Mouse (Mus musculus) cerebral cortex, adult 2 months (tissue): ENCODE results near the gene Ccr7.

ENCODE experiments used
- WGBS: fragments of 180-500 bp; shearing (Covaris S2); methylation state at CpG from one replicate; pipeline ENCODE4 v1.1.7; 2018; 5-methylcytosine and 5-hydroxymethylcytosine counted together

Ccr7 gene

DNA sequence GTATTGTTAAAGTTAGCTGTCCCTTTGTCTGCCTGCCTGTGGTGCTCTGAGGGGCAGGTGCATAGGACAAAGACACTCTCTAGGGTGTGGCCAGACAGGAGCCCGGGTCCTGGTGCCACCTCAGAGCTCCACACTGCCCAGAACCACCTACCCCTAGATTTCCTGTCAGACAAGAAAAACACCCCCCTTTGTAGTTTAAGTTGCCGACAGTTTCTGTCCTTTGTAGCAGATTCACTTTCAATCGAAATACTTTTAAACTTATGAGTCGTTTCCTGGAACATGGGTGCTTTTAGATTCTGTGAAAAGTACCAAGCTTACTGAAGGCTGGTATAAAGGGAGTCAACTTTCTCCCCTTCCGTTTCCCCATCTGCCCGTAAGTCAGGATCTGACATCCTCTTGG lies 38.9 kb downstream of the Ccr7 start:
- WGBS: 57% methylated on average over 6 of the region's 6 CpGs

- WGBS: 22% methylated on average over 3 of the region's 3 CpGs
Measured at GRCm38 (mm10) chr11:99113111-99113510, 41.8 kb downstream of the Ccr7 start.

DNA sequence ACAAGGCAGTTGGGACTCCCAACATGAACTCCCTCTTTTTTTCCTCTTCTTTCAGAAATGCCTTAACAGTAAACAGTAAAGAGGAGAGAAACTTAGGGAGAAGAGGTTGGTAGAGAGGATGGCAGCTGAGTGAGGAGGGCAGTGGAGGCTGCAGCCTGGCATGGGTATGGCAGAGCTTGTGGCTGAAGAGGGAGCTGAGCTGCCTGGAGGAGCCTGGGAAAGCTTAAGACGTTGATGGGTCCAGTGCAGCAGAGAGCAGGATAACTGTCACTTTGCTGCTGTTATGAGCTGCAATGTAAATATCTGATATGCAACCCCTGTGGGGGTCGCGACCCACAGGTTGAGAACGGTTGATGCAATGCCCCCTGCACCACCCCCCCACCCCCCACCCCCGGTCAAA lies 42.2 kb downstream of the Ccr7 start:
- 40% methylated on average over 5 of the region's 5 CpGs for WGBS

GRCm38 (mm10) chr11:99111631-99112030 lies 43.2 kb downstream of the Ccr7 start:
- 53% methylated on average over 7 of the region's 7 CpGs for WGBS

DNA sequence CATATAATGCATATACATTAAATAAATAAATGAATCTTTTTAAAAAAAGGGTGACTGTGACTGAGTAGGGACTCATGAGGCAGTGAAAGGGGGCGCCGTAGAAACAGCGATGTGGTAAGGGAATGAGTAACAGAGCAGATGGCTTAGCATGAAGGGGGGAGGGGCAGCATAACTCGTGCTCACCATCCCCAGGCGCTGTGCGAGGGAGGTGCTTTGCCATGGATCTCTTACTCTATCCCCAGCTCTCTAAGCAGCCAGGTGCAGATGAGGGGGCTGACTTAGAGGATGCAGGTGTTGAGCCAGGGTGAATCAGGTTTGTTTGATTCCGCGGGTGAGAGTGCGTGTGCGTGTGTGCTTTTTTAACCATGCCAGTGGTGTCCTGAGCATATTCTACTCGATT lies 43.7 kb downstream of the Ccr7 start:
- 39% methylated on average over 11 of the region's 11 CpGs for WGBS

GRCm38 (mm10) chr11:99110370-99111110 lies 44.3 kb downstream of the Ccr7 start:
- WGBS: 84% methylated on average over 15 of the region's 15 CpGs

- 82% methylated on average over 3 of the region's 3 CpGs for WGBS
Measured at GRCm38 (mm10) chr11:99108296-99108695, 46.6 kb downstream of the Ccr7 start.

DNA sequence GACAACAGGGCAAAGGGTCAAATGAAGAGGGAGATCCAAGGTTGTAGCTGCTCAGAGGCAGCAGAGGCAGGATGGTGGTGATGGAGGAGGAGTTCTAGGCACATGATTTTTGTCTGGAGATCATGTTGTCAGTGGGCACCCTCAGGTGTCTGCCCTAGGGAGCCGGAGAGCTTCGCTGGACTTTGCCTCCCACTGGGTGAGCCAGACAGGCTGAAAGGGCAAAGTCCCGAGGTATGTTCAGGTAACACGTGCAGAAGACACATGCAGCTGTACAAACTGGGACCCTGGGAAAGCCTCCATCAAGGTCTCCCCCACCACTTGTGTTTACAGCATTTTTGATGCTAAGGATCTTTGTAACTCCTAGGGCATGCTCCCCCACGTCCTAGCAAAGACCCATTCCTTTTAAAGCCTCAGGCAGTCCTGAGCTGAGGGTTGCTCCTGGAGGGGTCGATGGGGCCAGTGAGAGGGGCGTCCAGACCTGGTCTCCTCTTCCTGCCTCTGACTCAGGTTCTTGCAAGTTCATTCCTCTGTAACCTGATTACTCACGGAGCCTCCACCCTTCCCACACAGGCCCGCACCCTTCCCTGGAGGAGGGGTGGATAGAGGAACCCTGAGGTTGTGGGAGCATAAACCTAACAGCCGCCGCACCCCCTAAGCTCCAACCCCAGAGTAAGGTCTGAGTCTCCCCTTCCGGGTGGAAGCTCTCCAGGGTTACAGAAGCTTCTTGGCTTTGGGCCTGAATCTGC lies 48.7 kb downstream of the Ccr7 start:
- 77% methylated on average over 12 of the region's 12 CpGs for WGBS

GRCm38 (mm10) chr11:99104609-99105410 lies 50.1 kb downstream of the Ccr7 start:
- 84% methylated on average over 9 of the region's 9 CpGs for WGBS

DNA sequence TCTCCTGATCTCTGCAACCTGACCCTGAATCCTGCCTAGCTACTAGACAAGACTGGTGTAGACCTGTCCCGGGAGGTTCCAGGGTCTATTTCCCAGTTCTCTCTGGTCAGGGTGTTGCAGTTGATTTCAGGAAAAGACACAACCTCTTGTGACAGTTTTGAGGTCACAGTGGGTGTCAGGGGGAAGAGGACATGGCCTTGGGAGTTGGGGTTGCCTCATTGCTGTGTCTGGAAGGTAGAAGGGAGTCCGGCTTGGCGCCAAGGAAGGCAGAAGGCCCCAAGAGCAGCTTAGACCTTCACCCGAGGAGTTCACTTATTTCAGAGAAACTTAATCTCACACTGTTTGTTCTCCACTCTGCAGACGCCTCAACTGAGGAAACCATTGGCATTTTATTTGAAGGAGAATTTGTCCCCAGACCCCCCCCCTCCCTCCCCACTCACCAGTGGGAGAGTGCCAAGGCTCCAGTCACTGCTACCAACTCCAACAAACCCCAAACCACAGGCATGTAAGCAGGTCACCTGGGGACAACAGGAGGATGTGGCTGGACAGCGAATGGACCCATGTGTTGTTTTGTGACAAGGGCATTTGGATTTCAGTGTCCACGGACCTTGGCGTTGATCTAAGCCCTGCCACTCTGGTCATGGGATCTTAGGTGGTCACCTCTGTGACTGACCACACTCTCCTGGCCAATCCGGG lies 52.2 kb downstream of the Ccr7 start:
- 86% methylated on average over 9 of the region's 9 CpGs for WGBS

GRCm38 (mm10) chr11:99101693-99102092 lies 53.2 kb downstream of the Ccr7 start:
- WGBS: 86% methylated on average over 8 of the region's 8 CpGs

- WGBS: 79% methylated on average over 5 of the region's 5 CpGs
Measured at GRCm38 (mm10) chr11:99100215-99100614, 54.7 kb downstream of the Ccr7 start.

DNA sequence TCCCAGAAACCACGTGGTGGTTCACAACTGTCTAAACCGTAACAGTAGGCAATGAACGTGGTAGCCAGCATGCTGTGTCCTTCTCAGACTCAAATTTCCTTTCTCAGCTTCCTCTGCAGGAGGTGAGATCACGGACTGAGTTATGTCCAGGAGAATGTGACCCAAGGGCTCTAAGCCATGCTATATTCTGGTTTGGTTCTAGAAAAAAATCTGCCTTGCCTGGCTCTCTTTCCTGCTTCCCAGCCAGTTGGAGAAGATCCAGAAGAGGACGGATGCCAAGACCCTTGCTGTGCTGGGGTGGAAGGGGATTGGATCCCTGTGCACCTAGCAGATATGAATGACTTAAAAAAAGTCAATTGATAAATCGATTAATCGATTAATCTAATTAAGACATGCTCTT lies 55.4 kb downstream of the Ccr7 start:
- 73% methylated on average over 7 of the region's 7 CpGs for WGBS

DNA sequence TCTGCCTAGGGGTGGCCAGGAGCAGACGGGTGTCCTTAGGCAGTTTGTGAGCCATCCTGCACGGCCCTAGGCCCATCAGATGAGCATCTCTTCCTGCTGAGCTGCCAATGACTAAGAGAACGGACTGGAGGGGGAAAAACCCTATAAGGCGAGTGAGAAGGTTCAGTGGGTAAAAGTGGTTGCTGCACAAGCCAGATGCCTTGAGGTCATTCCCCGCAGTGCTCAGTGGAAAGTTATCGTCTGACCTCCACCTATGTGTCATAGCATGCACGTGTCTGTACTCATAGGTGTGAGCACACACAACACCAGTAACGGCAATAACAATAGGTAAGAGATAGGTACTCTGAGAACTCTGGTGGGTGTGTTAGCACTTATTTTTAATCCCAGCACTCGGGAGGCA lies 56.0 kb downstream of the Ccr7 start:
- WGBS: 89% methylated on average over 9 of the region's 9 CpGs

GRCm38 (mm10) chr11:99096996-99097774 lies 57.7 kb downstream of the Ccr7 start:
- WGBS: 70% methylated on average over 8 of the region's 8 CpGs

- WGBS: 74% methylated on average over 4 of the region's 4 CpGs
Measured at GRCm38 (mm10) chr11:99096417-99096816, 58.5 kb downstream of the Ccr7 start.

DNA sequence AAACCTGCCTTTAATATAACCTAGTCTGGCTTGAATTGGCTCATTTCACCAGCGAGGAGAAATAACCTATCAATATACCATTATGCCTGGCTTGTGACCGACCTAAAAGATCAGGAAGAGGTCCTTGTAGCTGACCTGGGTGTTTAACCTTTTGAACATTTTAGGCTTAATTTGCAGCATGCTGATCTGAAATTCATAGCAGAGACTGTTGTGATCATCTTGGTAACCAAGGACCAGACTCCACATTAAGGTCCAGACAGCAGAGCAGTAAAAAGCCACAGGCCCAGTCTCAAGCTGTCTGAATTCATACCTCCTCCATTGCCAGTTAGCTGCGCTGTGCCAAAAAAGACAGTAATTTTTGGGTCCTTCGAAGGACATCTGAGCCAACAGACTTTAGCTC lies 59.1 kb downstream of the Ccr7 start:
- WGBS: 78% methylated on average over 4 of the region's 4 CpGs

- 57% methylated on average over 2 of the region's 2 CpGs for WGBS
Measured at GRCm38 (mm10) chr11:99094911-99095676, 59.8 kb downstream of the Ccr7 start.
